Mouse (Mus musculus) forebrain, embryonic 14.5 days (tissue): ENCODE measurements at regions not wholly inside any gene's neighbourhood (a gene's known extent, or its start where the extent isn't known, plus 50 kb on each side); places are given as distances from the start of the nearest gene placed in this dataset.
A peak's percentile ranks its signal among the peaks of the same experiment; 100 is the strongest.

Experiments
- ATAC-seq: fragments of 200-750 bp; cut with Nextera tagmentation; 2 replicates; pipeline ENCODE4 v1.8.0; 2017; ENCODE audit warnings: mild to moderate bottlenecking, moderate library complexity
- DNase-seq: peaks from one replicate; pipeline ENCODE4 v3.0.0-alpha.2; 2015; ENCODE audit warnings: low spot score
- H3K27ac ChIP-seq: fragments of 300-500 bp; sonication (generic); 2 replicates; pipeline ENCODE4 v1.5.1; 2014; ENCODE audit warnings: low read depth, mild to moderate bottlenecking, control low read depth, low read length, moderate library complexity
- H3K27me3 ChIP-seq: fragments of 300-500 bp; sonication (generic); replicated peaks from 2 replicates; pipeline ENCODE4 v1.6.1; 2014; ENCODE audit warnings: low read length, control low read depth, mixed read lengths; ENCODE audit not compliant: control insufficient read depth, insufficient read depth
- H3K36me3 ChIP-seq: fragments of 300-500 bp; sonication (generic); 2 replicates; pipeline ENCODE4 v1.6.1; 2014; ENCODE audit warnings: low read length, control low read depth; ENCODE audit not compliant: control insufficient read depth, insufficient read depth
- H3K4me1 ChIP-seq: fragments of 300-500 bp; sonication (generic); 2 replicates; pipeline ENCODE4 v1.6.1; 2014; ENCODE audit warnings: antibody characterized with exemption, low read length, control low read depth; ENCODE audit not compliant: control insufficient read depth, insufficient read depth
- H3K4me2 ChIP-seq: fragments of 300-500 bp; sonication (generic); 2 replicates; pipeline ENCODE4 v1.6.1; 2014; ENCODE audit warnings: mild to moderate bottlenecking, control low read depth, low read length
- H3K4me3 ChIP-seq: fragments of 300-500 bp; sonication (generic); 2 replicates; pipeline ENCODE4 v1.5.1; 2014; ENCODE audit warnings: low read depth, low read length, control low read depth
- H3K9ac ChIP-seq: fragments of 300-500 bp; sonication (generic); 2 replicates; pipeline ENCODE4 v1.6.1; 2014; ENCODE audit warnings: mild to moderate bottlenecking, low read length, control low read depth, moderate library complexity
- H3K9me3 ChIP-seq: fragments of 300-500 bp; sonication (generic); replicated peaks from 2 replicates; pipeline ENCODE4 v1.6.1; 2016; ENCODE audit warnings: low read length, control low read depth, mixed read lengths; ENCODE audit not compliant: control insufficient read depth
- WGBS: fragments of 180-500 bp; shearing (Covaris S2); extraction: QIAGEN DNeasy Blood & Tissue Kit; methylation state at CpG from one replicate; pipeline ENCODE4 v1.1.7; 2014; 5-methylcytosine and 5-hydroxymethylcytosine counted together

- ATAC-seq (peak; percentile 93), DNase-seq (peak; percentile 59)
- H3K36me3 ChIP-seq = no peaks in the 10 kb centered on the region
- H3K27ac ChIP-seq = 0 out of 2 replicates have a peak overlapping the region, but pooled peaks have one; percentile 5
- no peak overlapping the region for H3K9ac ChIP-seq
- H3K27me3 ChIP-seq = no peaks in the 10 kb centered on the region
- no peaks in the 10 kb centered on the region for H3K4me1 ChIP-seq
- H3K9me3 ChIP-seq = no peaks in the 10 kb centered on the region
- H3K4me2 ChIP-seq = no peak overlapping the region
- no peak overlapping the region for H3K4me3 ChIP-seq
- 53% methylated on average over 3 of the region's 3 CpGs for WGBS
Measured at GRCm38 (mm10) chr6:75470614-75471357, 1026.8 kb downstream of the Gm9008 start.

- no peaks in the 10 kb centered on the region for H3K4me1 ChIP-seq
- no peaks in the 10 kb centered on the region for H3K27me3 ChIP-seq
- H3K9ac ChIP-seq = no peak overlapping the region
- no peak overlapping the region for H3K27ac ChIP-seq
- no peaks in the 10 kb centered on the region for H3K36me3 ChIP-seq
- H3K9me3 ChIP-seq = no peaks in the 10 kb centered on the region
- H3K4me2 ChIP-seq = no peak overlapping the region
- DNase-seq (peak; percentile 13), ATAC-seq (peak; percentile 63)
- H3K4me3 ChIP-seq = no peak overlapping the region
Measured at GRCm38 (mm10) chr6:75470051-75470450, 1027.5 kb downstream of the Gm9008 start.

- ATAC-seq (no peak), DNase-seq (peak; percentile 28)
- 79% methylated on average over 4 of the region's 4 CpGs for WGBS
Measured at GRCm38 (mm10) chr6:75452631-75453030, 1045.0 kb downstream of the Gm9008 start.

More at GRCm38 (mm10) chr6:75452631-75453030, 1045.0 kb downstream of the Gm9008 start:
- Histone ChIP-seq H3K9ac (no peak overlapping the region), H3K4me3 (no peak overlapping the region), H3K4me2 (no peak overlapping the region), H3K36me3 (no peaks in the 10 kb centered on the region), H3K27ac (no peak overlapping the region), H3K27me3 (no peaks in the 10 kb centered on the region), H3K4me1 (no peaks in the 10 kb centered on the region), H3K9me3 (no peaks in the 10 kb centered on the region)
